Mouse (Mus musculus) midbrain, embryonic 14.5 days (tissue): ENCODE results near the gene Gstt2. TPM values are rescaled to one million over a fixed set of nuclear protein-coding genes. Genes with fewer than 3 reads are reported as not detected.
A peak's percentile ranks its signal among the peaks of the same experiment; 100 is the strongest.
"Not testable (repeated sequence)": the region's sequence is repeated elsewhere in the genome, so short reads cannot be mapped to it uniquely, and the experiment has no call there.

ENCODE experiments used
- ATAC-seq: fragments of 200-750 bp; cut with Nextera tagmentation; 2 replicates; pipeline ENCODE4 v1.8.0; 2017; ENCODE audit warnings: moderate number of reproducible peaks, moderate library complexity; ENCODE audit not compliant: low FRiP score, low TSS enrichment
- DNase-seq: peaks from one replicate; pipeline ENCODE4 v3.0.0-alpha.2; 2015
- H3K27ac ChIP-seq: fragments of 300-500 bp; sonication (generic); replicated peaks from 2 replicates; pipeline ENCODE4 v1.5.1; 2014; ENCODE audit warnings: mild to moderate bottlenecking, low read depth, low read length, moderate library complexity
- H3K27me3 ChIP-seq: fragments of 300-500 bp; sonication (generic); 2 replicates; pipeline ENCODE4 v1.6.1; 2014; ENCODE audit warnings: low read length, control low read depth, mixed read lengths; ENCODE audit not compliant: control insufficient read depth, insufficient read depth
- H3K36me3 ChIP-seq: fragments of 300-500 bp; sonication (generic); 2 replicates; pipeline ENCODE4 v1.6.1; 2014; ENCODE audit warnings: low read length, control low read depth; ENCODE audit not compliant: control insufficient read depth, insufficient read depth
- H3K4me1 ChIP-seq: fragments of 300-500 bp; sonication (generic); 2 replicates; pipeline ENCODE4 v1.6.1; 2014; ENCODE audit warnings: mild to moderate bottlenecking, antibody characterized with exemption, low read length, control low read depth; ENCODE audit not compliant: control insufficient read depth, insufficient read depth
- H3K4me2 ChIP-seq: fragments of 300-500 bp; sonication (generic); 2 replicates; pipeline ENCODE4 v1.6.1; 2014; ENCODE audit warnings: mild to moderate bottlenecking, low read length, moderate library complexity
- H3K4me3 ChIP-seq: fragments of 300-500 bp; sonication (generic); replicated peaks from 2 replicates; pipeline ENCODE4 v1.5.1; 2014; ENCODE audit warnings: low read depth, low read length
- H3K9ac ChIP-seq: fragments of 300-500 bp; sonication (generic); replicated peaks from 2 replicates; pipeline ENCODE4 v1.6.1; 2014; ENCODE audit warnings: mild to moderate bottlenecking, low read length, moderate library complexity
- H3K9me3 ChIP-seq: fragments of 300-500 bp; sonication (generic); 2 replicates; pipeline ENCODE4 v1.6.1; 2016; ENCODE audit warnings: low read length, control low read depth, mixed read lengths; ENCODE audit not compliant: control insufficient read depth
- WGBS: fragments of 180-500 bp; shearing (Covaris S2); extraction: QIAGEN DNeasy Blood & Tissue Kit; methylation state at CpG from one replicate; pipeline ENCODE4 v1.1.7; 2014; 5-methylcytosine and 5-hydroxymethylcytosine counted together
- polyA plus RNA-seq: library from polyadenylated mRNA; unstranded; fragments of >200 nt; fragmentation: Nextera tagmentation; extraction: Ambion mirVana; gene quantifications from 2 replicates; pipeline ENCODE4 v1.2.1, GENCODE M21; 2014

Gene Gstt2
- polyA plus RNA-seq, 1 experiment from 2014 or later, result 4.3 TPM

GRCm38 (mm10) chr10:75873543-75874170 is 36.4 kb upstream of the Gstt2 start:
- 5% methylated on average over 10 of the region's 10 CpGs for WGBS
- Histone ChIP-seq H3K27me3 (no peaks in the 10 kb centered on the region), H3K9ac (peak overlapping the region; percentile 52), H3K4me2 (peak overlapping the region; percentile 63), H3K4me1 (peaks cover 16% of the 10 kb centered on the region), H3K36me3 (no peaks in the 10 kb centered on the region), H3K4me3 (peak overlapping the region; percentile 35), H3K27ac (peak overlapping the region; percentile 89), H3K9me3 (no peaks in the 10 kb centered on the region)
- ATAC-seq (no peak), DNase-seq (peak; percentile 59)

GRCm38 (mm10) chr10:75872915-75873542 is 35.8 kb upstream of the Gstt2 start:
- Histone ChIP-seq H3K27me3 (no peaks in the 10 kb centered on the region), H3K9ac (peak overlapping the region; percentile 52), H3K9me3 (no peaks in the 10 kb centered on the region), H3K36me3 (no peaks in the 10 kb centered on the region), H3K4me2 (peak overlapping the region; percentile 63), H3K4me1 (peaks cover 16% of the 10 kb centered on the region), H3K27ac (peak overlapping the region; percentile 89), H3K4me3 (peak overlapping the region; percentile 35)
- peak; percentile 96 for ATAC-seq
- 1% methylated on average over 11 of the region's 11 CpGs for WGBS
- DNase-seq, result peak; percentile 92

GRCm38 (mm10) chr10:75872025-75872914 is 35.0 kb upstream of the Gstt2 start:
- peak overlapping the region; percentile 41; the same call in 1 of the 2 replicates for H3K9ac ChIP-seq
- peaks cover 16% of the 10 kb centered on the region for H3K4me1 ChIP-seq
- no peaks in the 10 kb centered on the region for H3K36me3 ChIP-seq
- H3K9me3 ChIP-seq, result no peaks in the 10 kb centered on the region
- ATAC-seq (no peak), DNase-seq (no peak)
- H3K27me3 ChIP-seq, result no peaks in the 10 kb centered on the region
- H3K4me2 ChIP-seq, result peak overlapping the region; percentile 63
- 35% methylated on average over 10 of the region's 10 CpGs for WGBS
- H3K4me3 ChIP-seq, result peak overlapping the region; percentile 35
- H3K27ac ChIP-seq, result peak overlapping the region; percentile 89

- no peak overlapping the region for H3K9ac ChIP-seq
- peaks cover 16% of the 10 kb centered on the region for H3K4me1 ChIP-seq
- H3K27me3 ChIP-seq, result no peaks in the 10 kb centered on the region
- H3K27ac ChIP-seq, result no peak overlapping the region
- peaks cover 13% of the 10 kb centered on the region; the same call in 1 of the 2 replicates for H3K36me3 ChIP-seq
- WGBS, result 44% methylated on average over 5 of the region's 5 CpGs
- no peaks in the 10 kb centered on the region for H3K9me3 ChIP-seq
- ATAC-seq (no peak), DNase-seq (no peak)
- no peak overlapping the region for H3K4me3 ChIP-seq
- H3K4me2 ChIP-seq, result no peak overlapping the region
Measured at GRCm38 (mm10) chr10:75861587-75861986, 24.4 kb upstream of the Gstt2 start.

GRCm38 (mm10) chr10:75860746-75861145 is 23.5 kb upstream of the Gstt2 start:
- Histone ChIP-seq H3K4me3 (peak overlapping the region; percentile 63), H3K36me3 (peaks cover 14% of the 10 kb centered on the region; the same call in 1 of the 2 replicates), H3K27me3 (no peaks in the 10 kb centered on the region), H3K4me1 (peaks cover 16% of the 10 kb centered on the region), H3K27ac (peak overlapping the region; percentile 94), H3K9ac (no peak overlapping the region), H3K4me2 (peak overlapping the region; percentile 82), H3K9me3 (no peaks in the 10 kb centered on the region)
- ATAC-seq, result no peak
- DNase-seq, result peak; percentile 52
- WGBS, result 32% methylated on average over 7 of the region's 7 CpGs

GRCm38 (mm10) chr10:75859786-75860470 is 22.7 kb upstream of the Gstt2 start, which contains the start of gene Mif:
Gene Mif, minus strand, starts transcription at chr10:75860240.
- peak within 1 kb of the TSS; percentile 84 for H3K9ac ChIP-seq
- DNase-seq (peak; percentile 96), ATAC-seq (peak; percentile 96)
- H3K4me3 ChIP-seq, result peak within 1 kb of the TSS; percentile 63
- H3K27ac ChIP-seq, result peak within 1 kb of the TSS; percentile 94
- peaks cover 14% of the 10 kb centered on the region; the same call in 1 of the 2 replicates for H3K36me3 ChIP-seq
- H3K4me1 ChIP-seq, result peaks cover 16% of the 10 kb centered on the region
- under 1% methylated on average over 42 of the region's 46 CpGs for WGBS
- not testable (repeated sequence) for H3K9me3 ChIP-seq, H3K27me3 ChIP-seq
- H3K4me2 ChIP-seq, result peak within 1 kb of the TSS; percentile 82

GRCm38 (mm10) chr10:75859107-75859746 is 22.0 kb upstream of the Gstt2 start:
- peak overlapping the region; percentile 63 for H3K4me3 ChIP-seq
- H3K9me3 ChIP-seq, result no peaks in the 10 kb centered on the region
- ATAC-seq (peak; percentile 75), DNase-seq (peak; percentile 80)
- peak overlapping the region; percentile 84 for H3K9ac ChIP-seq
- peak overlapping the region; percentile 82 for H3K4me2 ChIP-seq
- peaks cover 14% of the 10 kb centered on the region; the same call in 1 of the 2 replicates for H3K36me3 ChIP-seq
- peak overlapping the region; percentile 94 for H3K27ac ChIP-seq
- H3K4me1 ChIP-seq, result peaks cover 16% of the 10 kb centered on the region
- 4% methylated on average over 26 of the region's 27 CpGs for WGBS
- H3K27me3 ChIP-seq, result no peaks in the 10 kb centered on the region

GRCm38 (mm10) chr10:75857598-75857997 is 20.4 kb upstream of the Gstt2 start:
- no peak for DNase-seq
- Histone ChIP-seq H3K27me3 (no peaks in the 10 kb centered on the region), H3K9ac (no peak overlapping the region), H3K4me1 (peaks cover 16% of the 10 kb centered on the region), H3K36me3 (peaks cover 14% of the 10 kb centered on the region; the same call in 1 of the 2 replicates), H3K4me2 (no peak overlapping the region), H3K9me3 (no peaks in the 10 kb centered on the region), H3K27ac (no peak overlapping the region), H3K4me3 (no peak overlapping the region)
- ATAC-seq, result no peak
- WGBS, result 93% methylated on average over 4 of the region's 4 CpGs
